8 mouse cellular contexts compared by ENCODE assay signal in genomic region chr2:92391703-92392317, GRCm38 (mm10). TPM values are rescaled to one million over a fixed set of nuclear protein-coding genes. Genes with fewer than 3 reads are reported as not detected.
DNase-seq lines count a peak whose midpoint lies in the region; ATAC-seq and TF ChIP-seq lines count a peak whose summit lies in the region.

No protein-coding gene starts in this region.

- no peak for TF ChIP-seq POLR2A in liver, adult 2 months (IDR thresholded peaks at IDR 0.05; ENCODE audit: extremely low read depth, insufficient read depth, low read length)

- no peak for TF ChIP-seq CTCF in liver, adult 2 months (IDR thresholded peaks at IDR 0.05; ENCODE audit: low read depth, low read length)
- no peak for TF ChIP-seq CTCF in intestine, postnatal 0 days (IDR thresholded peaks at IDR 0.05; ENCODE audit: low read depth)

- no peaks in the 10 kb centered on the region for H3K9me3 ChIP-seq in intestine, postnatal 0 days (ENCODE audit: control insufficient read depth)
- H3K9me3 ChIP-seq in neural tube, embryonic 15.5 days (replicated peaks) = no peaks in the 10 kb centered on the region

- H3K79me2 ChIP-seq in liver, adult 2 months (ENCODE audit: control insufficient read depth, insufficient read depth, low read length) = no peaks in the 10 kb centered on the region

- no peak for ATAC-seq in cerebellum, adult (ENCODE audit: insufficient number of reproducible peaks, low FRiP score, low TSS enrichment)
- no peak for ATAC-seq in intestine, postnatal 0 days
- no peak for ATAC-seq in neural tube, embryonic 15.5 days (ENCODE audit: low FRiP score)

- 24% methylated on average over 11 of the region's 11 CpGs for WGBS in liver, adult 2 months
- WGBS in intestine, postnatal 0 days = 24% methylated on average over 11 of the region's 11 CpGs
- WGBS in neural tube, embryonic 15.5 days = 14% methylated on average over 11 of the region's 11 CpGs

- no peaks in the 10 kb centered on the region for H3K4me1 ChIP-seq in liver, adult 2 months (ENCODE audit: control insufficient read depth, insufficient read depth, low read length)
- H3K4me1 ChIP-seq in intestine, postnatal 0 days (replicated peaks; ENCODE audit: control insufficient read depth, insufficient read depth, low read length) = 0 out of 2 replicates have a peak, but pooled peaks cover 3% of the 10 kb centered on the region
- H3K4me1 ChIP-seq in neural tube, embryonic 15.5 days = peaks cover 62% of the 10 kb centered on the region

- no peaks in the 10 kb centered on the region for H3K36me3 ChIP-seq in liver, adult 2 months (ENCODE audit: control insufficient read depth, insufficient read depth, low read length)
- H3K36me3 ChIP-seq in intestine, postnatal 0 days (ENCODE audit: control insufficient read depth, insufficient read depth) = 0 out of 2 replicates have a peak, but pooled peaks cover 4% of the 10 kb centered on the region
- H3K36me3 ChIP-seq in neural tube, embryonic 15.5 days = peaks cover 9% of the 10 kb centered on the region

- no peak overlapping the region; the same call in 1 of the 2 replicates for H3K9ac ChIP-seq in liver, adult 2 months (ENCODE audit: low read depth, low read length)
- H3K9ac ChIP-seq in intestine, postnatal 0 days (ENCODE audit: low read depth, low read length) = 0 out of 2 replicates have a peak overlapping the region, but pooled peaks have one; percentile 7
- peak overlapping the region; percentile 47 for H3K9ac ChIP-seq in neural tube, embryonic 15.5 days (replicated peaks)

- H3K27me3 ChIP-seq in liver, adult 2 months (ENCODE audit: control insufficient read depth, insufficient read depth, low read length) = peaks cover 16% of the 10 kb centered on the region
- peaks cover 15% of the 10 kb centered on the region for H3K27me3 ChIP-seq in intestine, postnatal 0 days (replicated peaks; ENCODE audit: control insufficient read depth, insufficient read depth, low read length)
- no peaks in the 10 kb centered on the region for H3K27me3 ChIP-seq in neural tube, embryonic 15.5 days (replicated peaks)

- peak overlapping the region; percentile 35; the same call in 1 of the 2 replicates for H3K27ac ChIP-seq in liver, adult 2 months (replicated peaks; ENCODE audit: insufficient read depth, low read depth, low read length)
- no peak overlapping the region for H3K27ac ChIP-seq in intestine, postnatal 0 days (ENCODE audit: low read depth, low read length)
- peak overlapping the region; percentile 78 for H3K27ac ChIP-seq in neural tube, embryonic 15.5 days (replicated peaks)

- H3K4me2 ChIP-seq in intestine, postnatal 0 days (replicated peaks; ENCODE audit: low read depth) = peak overlapping the region; percentile 50
- H3K4me2 ChIP-seq in neural tube, embryonic 15.5 days = peak overlapping the region; percentile 61

- peak overlapping the region; percentile 41; the same call in 1 of the 2 replicates for H3K4me3 ChIP-seq in liver, adult 2 months (ENCODE audit: insufficient read depth, low read depth, low read length)
- H3K4me3 ChIP-seq in intestine, postnatal 0 days (ENCODE audit: low read depth, low read length) = peak overlapping the region; percentile 21
- peak overlapping the region; percentile 35 for H3K4me3 ChIP-seq in neural tube, embryonic 15.5 days (replicated peaks)

- peak; percentile 64 for DNase-seq in cerebellum, adult 11-12 months
- peak; percentile 41 for DNase-seq in liver, adult 2 months (ENCODE audit: extremely low read depth, low read depth, low spot score)
- no peak for DNase-seq in liver
- DNase-seq in embryo, embryonic 9.5 days (ENCODE audit: extremely low spot score) = no peak
- DNase-seq in T-cell, adult 2 months (ENCODE audit: low spot score) = no peak

RNA-seq across cellular contexts. Expression of gene Mapk8ip1, which starts 9.3 kb away (rescaled TPM):
- 0.65 and 1.0 TPM in 2 replicates for total RNA-seq in liver, adult 2 months (2014; rRNA removed)
- 1.3 and 1.6 TPM in 2 replicates for polyA plus RNA-seq in liver, adult 2 months (2012; rRNA removed)
- polyA plus RNA-seq in intestine, postnatal 0 days (2015; fragmentation: Nextera tagmentation; extraction: Ambion mirVana) = 7.2 and 7.4 TPM in 2 replicates
- polyA plus RNA-seq in neural tube, embryonic 15.5 days (2015; fragmentation: Nextera tagmentation; extraction: Ambion mirVana) = 134 and 169 TPM in 2 replicates

RNA-seq across cellular contexts. Expression of gene 1700029I15Rik, which starts 9.5 kb away (rescaled TPM):
- 1.3 and 2.0 TPM in 2 replicates for total RNA-seq in liver, adult 2 months (2014; rRNA removed)
- 3.3 and 5.6 TPM in 2 replicates for polyA plus RNA-seq in liver, adult 2 months (2012; rRNA removed)
- polyA plus RNA-seq in intestine, postnatal 0 days (2015; fragmentation: Nextera tagmentation; extraction: Ambion mirVana) = 2.1 and 3.1 TPM in 2 replicates
- 7.1 and 8.0 TPM in 2 replicates for polyA plus RNA-seq in neural tube, embryonic 15.5 days (2015; fragmentation: Nextera tagmentation; extraction: Ambion mirVana)

RNA-seq across cellular contexts. Expression of gene Large2, which starts 17.1 kb away (rescaled TPM):
- 0.37 and 0.74 TPM in 2 replicates for total RNA-seq in liver, adult 2 months (2014; rRNA removed)
- 0.88 and 1.7 TPM in 2 replicates for polyA plus RNA-seq in liver, adult 2 months (2012; rRNA removed)
- 8.3 and 9.1 TPM in 2 replicates for polyA plus RNA-seq in intestine, postnatal 0 days (2015; fragmentation: Nextera tagmentation; extraction: Ambion mirVana)
- polyA plus RNA-seq in neural tube, embryonic 15.5 days (2015; fragmentation: Nextera tagmentation; extraction: Ambion mirVana) = 0.95 and 2.5 TPM in 2 replicates

RNA-seq across cellular contexts. Expression of gene Pex16, which starts 17.3 kb away (rescaled TPM):
- total RNA-seq in liver, adult 2 months (2014; rRNA removed) = 95.5 and 97.7 TPM in 2 replicates
- 164 and 196 TPM in 2 replicates for polyA plus RNA-seq in liver, adult 2 months (2012; rRNA removed)
- 84.8 and 86.0 TPM in 2 replicates for polyA plus RNA-seq in intestine, postnatal 0 days (2015; fragmentation: Nextera tagmentation; extraction: Ambion mirVana)
- 39.1 and 39.7 TPM in 2 replicates for polyA plus RNA-seq in neural tube, embryonic 15.5 days (2015; fragmentation: Nextera tagmentation; extraction: Ambion mirVana)

RNA-seq across cellular contexts. Expression of gene Cry2, which starts 42.0 kb away (rescaled TPM):
- 20.5 and 22.4 TPM in 2 replicates for total RNA-seq in liver, adult 2 months (2014; rRNA removed)
- 17.1 and 21.9 TPM in 2 replicates for polyA plus RNA-seq in liver, adult 2 months (2012; rRNA removed)
- 10.0 and 11.7 TPM in 2 replicates for polyA plus RNA-seq in intestine, postnatal 0 days (2015; fragmentation: Nextera tagmentation; extraction: Ambion mirVana)
- polyA plus RNA-seq in neural tube, embryonic 15.5 days (2015; fragmentation: Nextera tagmentation; extraction: Ambion mirVana) = 43.0 and 46.0 TPM in 2 replicates

Comparison
In these comparisons a context has a peak if more than half of its experiments do, and no peak if none do; other contexts are left out.
1. DNase-seq: peak in cerebellum, adult 11-12 months (single experiment) and liver, adult 2 months (single experiment); none in liver (single experiment), embryo, embryonic 9.5 days (single experiment) and T-cell, adult 2 months (single experiment).
2. RNA of gene Mapk8ip1, which starts 9.3 kb away (polyA plus RNA-seq): 134 to 169 TPM in neural tube, embryonic 15.5 days; 7.2 to 7.4 TPM in intestine, postnatal 0 days and 1.3 to 1.6 TPM in liver, adult 2 months; every median in the first group is over 10 times any median in the second.
3. Peak in every context shown above with its lines, with median percentiles within 50 percentile points of each other: H3K4me3 ChIP-seq.